ENCODE assay signal across 9 mouse cellular contexts in genomic region chr7:28568253-28568652, GRCm38 (mm10). TPM values are rescaled to one million over a fixed set of nuclear protein-coding genes. Genes with fewer than 3 reads are reported as not detected.
DNase-seq lines count a peak whose midpoint lies in the region; ATAC-seq and TF ChIP-seq lines count a peak whose summit lies in the region.
"Had no signal": no experiment of that assay in that cellular context is flagged by ENCODE, and none has a peak within 500 bp of the region (broad histone marks: within the 10 kb centered on the region; RNA-seq: fewer than 3 reads in every experiment).

No protein-coding gene starts in this region.

- TF ChIP-seq CTCF in G1E (IDR thresholded peaks at IDR 0.05; ENCODE audit: low read depth, low read length), result peak; percentile 69
- 0 out of 2 replicates have a peak, but pooled peaks have one; percentile 73 for TF ChIP-seq CTCF in thymus, adult 2 months (IDR thresholded peaks at IDR 0.05; ENCODE audit: borderline replicate concordance, control insufficient read depth, extremely low read depth, insufficient read depth, low read length, poor library complexity)

- ATAC-seq in kidney, embryonic 16.5 days (ENCODE audit: low FRiP score, low TSS enrichment), result no peak
- no peak for ATAC-seq in G1E (ENCODE audit: extremely low read depth, insufficient number of reproducible peaks, low FRiP score, poor library complexity, severe bottlenecking)
- ATAC-seq in heart, embryonic 12.5 days (ENCODE audit: insufficient number of reproducible peaks, low FRiP score), result no peak

- H3K36me3 ChIP-seq in kidney, embryonic 16.5 days (ENCODE audit: insufficient read depth, low read length), result peaks cover 54% of the 10 kb centered on the region
- H3K36me3 ChIP-seq in G1E (replicated peaks), result peaks cover 97% of the 10 kb centered on the region
- peaks cover 56% of the 10 kb centered on the region for H3K36me3 ChIP-seq in heart, embryonic 12.5 days
- H3K36me3 ChIP-seq in thymus, adult 2 months (ENCODE audit: control insufficient read depth, insufficient read depth, low read length), result no peaks in the 10 kb centered on the region; the same call in 1 of the 2 replicates

- H3K4me3 ChIP-seq in kidney, embryonic 16.5 days (ENCODE audit: low read length), result no peak overlapping the region
- no peak overlapping the region for H3K4me3 ChIP-seq in G1E (ENCODE audit: low read depth, low read length)
- H3K4me3 ChIP-seq in heart, embryonic 12.5 days, result no peak overlapping the region
- no peak overlapping the region for H3K4me3 ChIP-seq in thymus, adult 2 months (ENCODE audit: control insufficient read depth, insufficient read depth, low read length)

- DNase-seq in kidney, adult 18-20 months, result peak; percentile 75
- peak; percentile 72 for DNase-seq in G1E (ENCODE audit: low spot score)
- peak; percentile 76 to 81 for DNase-seq in cerebellum, postnatal 14 days
- peak; percentile 62 for DNase-seq in layer of hippocampus, postnatal 36 days
- DNase-seq in naive thymus-derived CD4-positive, alpha-beta T cell, adult 2 months (ENCODE audit: low read depth), result peak; percentile 83
- peak; percentile 72 for DNase-seq in thymus, adult 2 months

- H3K9me3 ChIP-seq in kidney, embryonic 16.5 days (ENCODE audit: low read length), result no peaks in the 10 kb centered on the region
- no peaks in the 10 kb centered on the region for H3K9me3 ChIP-seq in G1E (replicated peaks)
- no peaks in the 10 kb centered on the region for H3K9me3 ChIP-seq in heart, embryonic 12.5 days (replicated peaks)

- H3K27ac ChIP-seq in kidney, embryonic 16.5 days (ENCODE audit: low read length), result no peak overlapping the region
- no peak overlapping the region for H3K27ac ChIP-seq in heart, embryonic 12.5 days (ENCODE audit: poor library complexity, severe bottlenecking)
- H3K27ac ChIP-seq in thymus, adult 2 months (ENCODE audit: control insufficient read depth, insufficient read depth, low read length), result no peak overlapping the region

- TF ChIP-seq POLR2A in thymus, adult 2 months (IDR thresholded peaks at IDR 0.05; ENCODE audit: control insufficient read depth, extremely low read depth, insufficient read depth, low read length, poor library complexity), result no peak

- no peak overlapping the region for H3K9ac ChIP-seq in kidney, embryonic 16.5 days (replicated peaks; ENCODE audit: low read length)
- peak overlapping the region; percentile 15; the same call in 1 of the 2 replicates for H3K9ac ChIP-seq in heart, embryonic 12.5 days

- peaks cover 37% of the 10 kb centered on the region for H3K4me1 ChIP-seq in kidney, embryonic 16.5 days (ENCODE audit: insufficient read depth, low read length)
- H3K4me1 ChIP-seq in G1E (ENCODE audit: insufficient read depth, low read depth, low read length), result peaks cover 48% of the 10 kb centered on the region
- peaks cover 45% of the 10 kb centered on the region for H3K4me1 ChIP-seq in heart, embryonic 12.5 days (replicated peaks)
- H3K4me1 ChIP-seq in thymus, adult 2 months (replicated peaks; ENCODE audit: control insufficient read depth, insufficient read depth, low read length), result peaks cover 20% of the 10 kb centered on the region

- no peaks in the 10 kb centered on the region for H3K27me3 ChIP-seq in kidney, embryonic 16.5 days (ENCODE audit: insufficient read depth, low read length)
- no peaks in the 10 kb centered on the region for H3K27me3 ChIP-seq in G1E (ENCODE audit: insufficient read depth, low read length)
- H3K27me3 ChIP-seq in heart, embryonic 12.5 days (replicated peaks), result no peaks in the 10 kb centered on the region
- no peaks in the 10 kb centered on the region for H3K27me3 ChIP-seq in thymus, adult 2 months (ENCODE audit: control insufficient read depth, insufficient read depth, low read length)

- no peak overlapping the region for H3K4me2 ChIP-seq in kidney, embryonic 16.5 days (replicated peaks; ENCODE audit: low read depth, low read length)
- H3K4me2 ChIP-seq in heart, embryonic 12.5 days, result no peak overlapping the region

RNA-seq across cellular contexts. Expression of gene Nccrp1, which starts 21.2 kb away (rescaled TPM):
- 0.18 TPM in 1 of 2 replicates, not detected in the other for polyA plus RNA-seq in kidney, embryonic 16.5 days (2015; fragmentation: Nextera tagmentation; extraction: Ambion mirVana)
- total RNA-seq in G1E (2014; fragmentation: Nextera tagmentation) (not detected in 2 replicates), G1E (2017) (not detected in 2 replicates)
- 0.07 TPM in 1 of 2 replicates, not detected in the other for polyA plus RNA-seq in G1E (2012)
- polyA plus RNA-seq in heart, embryonic 12.5 days (2016; fragmentation: Nextera tagmentation; extraction: Ambion mirVana), result not detected in 2 replicates
- under 1 TPM; 0.48 to 0.52 TPM for total RNA-seq in layer of hippocampus, postnatal 36 days (2021)
- polyA plus RNA-seq in thymus, adult 2 months (2012; rRNA removed), result 1.4 TPM in 2 replicates
- polyA plus RNA-seq: lung, embryonic 16.5 days had no signal

RNA-seq across cellular contexts. Expression of gene Sycn, which starts 27.6 kb away (rescaled TPM):
- polyA plus RNA-seq in kidney, embryonic 16.5 days (2015; fragmentation: Nextera tagmentation; extraction: Ambion mirVana), result not detected in 2 replicates
- not detected in 2 replicates for total RNA-seq in G1E (2014; fragmentation: Nextera tagmentation)
- total RNA-seq in G1E (2017), result not detected in 2 replicates
- not detected in 2 replicates for polyA plus RNA-seq in G1E (2012)
- not detected in 2 replicates for polyA plus RNA-seq in heart, embryonic 12.5 days (2016; fragmentation: Nextera tagmentation; extraction: Ambion mirVana)
- not detected for total RNA-seq in layer of hippocampus, postnatal 36 days (2021)
- polyA plus RNA-seq in thymus, adult 2 months (2012; rRNA removed), result 2.1 and 2.4 TPM in 2 replicates
- polyA plus RNA-seq: lung, embryonic 16.5 days had no signal

RNA-seq across cellular contexts. Expression of gene Samd4b, which starts 29.7 kb away (rescaled TPM):
- 16.7 and 20.7 TPM in 2 replicates for polyA plus RNA-seq in kidney, embryonic 16.5 days (2015; fragmentation: Nextera tagmentation; extraction: Ambion mirVana)
- 62.7 and 75.9 TPM in 2 replicates for total RNA-seq in G1E (2014; fragmentation: Nextera tagmentation)
- total RNA-seq in G1E (2017), result 3.8 and 4.4 TPM in 2 replicates
- 88.8 and 104 TPM in 2 replicates for polyA plus RNA-seq in G1E (2012)
- 29.0 and 29.5 TPM in 2 replicates for polyA plus RNA-seq in heart, embryonic 12.5 days (2016; fragmentation: Nextera tagmentation; extraction: Ambion mirVana)
- total RNA-seq in layer of hippocampus, postnatal 36 days (2021), result 10 to 100 TPM; 66.4 to 79.4 TPM
- 118 and 139 TPM in 2 replicates for polyA plus RNA-seq in thymus, adult 2 months (2012; rRNA removed)

RNA-seq across cellular contexts. Expression of gene Pak4, which starts 29.7 kb away (rescaled TPM):
- 78.4 and 79.6 TPM in 2 replicates for polyA plus RNA-seq in kidney, embryonic 16.5 days (2015; fragmentation: Nextera tagmentation; extraction: Ambion mirVana)
- 13.2 and 16.0 TPM in 2 replicates for total RNA-seq in G1E (2014; fragmentation: Nextera tagmentation)
- 5.6 and 6.4 TPM in 2 replicates for total RNA-seq in G1E (2017)
- polyA plus RNA-seq in G1E (2012), result 72.6 and 85.1 TPM in 2 replicates
- 32.7 TPM in 2 replicates for polyA plus RNA-seq in heart, embryonic 12.5 days (2016; fragmentation: Nextera tagmentation; extraction: Ambion mirVana)
- total RNA-seq in layer of hippocampus, postnatal 36 days (2021), result 10 to 100 TPM; 15.1 to 15.8 TPM
- 32.8 and 37.7 TPM in 2 replicates for polyA plus RNA-seq in thymus, adult 2 months (2012; rRNA removed)

RNA-seq across cellular contexts. Expression of gene Ifnl3, which starts 45.6 kb away (rescaled TPM):
- not detected in 2 replicates for polyA plus RNA-seq in kidney, embryonic 16.5 days (2015; fragmentation: Nextera tagmentation; extraction: Ambion mirVana)
- total RNA-seq in G1E (2014; fragmentation: Nextera tagmentation) (not detected in 2 replicates), G1E (2017) (not detected in 2 replicates)
- polyA plus RNA-seq in G1E (2012), result not detected in 2 replicates
- not detected in 2 replicates for polyA plus RNA-seq in heart, embryonic 12.5 days (2016; fragmentation: Nextera tagmentation; extraction: Ambion mirVana)
- total RNA-seq in layer of hippocampus, postnatal 36 days (2021), result not detected
- polyA plus RNA-seq in thymus, adult 2 months (2012; rRNA removed), result 0.37 and 0.78 TPM in 2 replicates
- polyA plus RNA-seq: lung, embryonic 16.5 days had no signal
